Mouse (Mus musculus): ENCODE data around the gene Mbtps1.

Mbtps1 gene

DNA sequence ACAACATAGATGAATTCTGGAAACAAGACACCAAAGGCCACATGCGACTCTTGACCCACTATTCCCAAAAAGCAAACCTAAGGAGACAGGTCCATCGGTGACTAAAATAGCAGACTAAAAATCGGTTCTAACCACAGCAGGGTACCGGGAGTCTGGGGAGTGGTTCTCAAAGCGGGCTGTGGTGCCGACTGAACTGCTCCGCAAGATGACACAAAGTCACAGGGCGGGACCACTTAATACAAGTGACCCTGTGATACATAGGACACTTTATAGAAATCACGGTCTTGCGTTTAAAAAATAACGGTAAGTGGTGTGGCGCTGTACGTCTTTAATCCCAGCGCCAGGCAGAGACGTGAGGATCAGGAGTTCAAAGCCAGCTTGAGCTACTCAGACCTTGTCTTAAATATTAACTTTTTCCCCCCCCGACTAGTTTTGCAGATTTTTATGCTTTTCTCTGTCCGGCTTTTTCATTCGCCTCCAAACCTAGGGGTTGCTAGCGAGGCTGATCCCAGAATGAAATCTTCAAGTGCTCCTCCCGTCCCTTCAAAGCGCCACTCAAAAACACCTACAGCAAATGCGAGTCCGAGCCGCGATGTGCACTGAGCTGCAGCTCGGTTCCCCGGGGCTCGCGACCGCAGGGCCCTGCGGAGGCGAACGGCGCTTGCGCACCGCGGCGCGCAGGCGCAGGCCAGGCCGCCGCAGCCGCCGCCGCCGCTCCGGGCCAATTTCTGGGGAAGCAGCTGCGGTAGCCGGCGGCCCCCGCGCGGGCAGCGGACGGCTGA, 523 bp downstream of the Mbtps1 start:
- in situ Hi-C loops (cut with MseI, MboI): no loop called here

DNA sequence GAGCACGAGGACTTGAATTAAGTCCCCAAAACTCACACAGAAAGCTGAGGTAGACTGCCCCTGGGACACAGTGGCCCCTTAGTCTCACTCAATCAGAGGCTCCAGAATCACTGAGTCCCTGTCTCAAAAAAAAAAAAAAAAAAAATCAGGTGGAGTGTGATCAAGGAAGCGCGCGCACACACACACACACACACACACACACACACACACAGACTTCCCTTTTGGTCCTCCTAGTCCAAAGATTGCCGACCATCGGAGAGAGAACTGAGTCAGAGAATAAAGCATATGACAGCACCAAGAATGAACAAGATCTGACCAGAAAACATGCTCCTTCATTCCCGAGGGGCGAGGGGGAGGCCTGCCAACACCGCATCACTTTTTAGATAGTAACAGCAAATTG, 1.4 kb downstream of the Mbtps1 start:
- in situ Hi-C loops (cut with MseI, MboI): no loop called here

- in situ Hi-C loops (cut with MseI, MboI): no loop called here
Measured at GRCm38 (mm10) chr8:119555861-119556260, 2.7 kb downstream of the Mbtps1 start.

- in situ Hi-C loops (cut with MseI, MboI): no loop called here
Measured at GRCm38 (mm10) chr8:119552967-119553366, 5.6 kb downstream of the Mbtps1 start.

DNA sequence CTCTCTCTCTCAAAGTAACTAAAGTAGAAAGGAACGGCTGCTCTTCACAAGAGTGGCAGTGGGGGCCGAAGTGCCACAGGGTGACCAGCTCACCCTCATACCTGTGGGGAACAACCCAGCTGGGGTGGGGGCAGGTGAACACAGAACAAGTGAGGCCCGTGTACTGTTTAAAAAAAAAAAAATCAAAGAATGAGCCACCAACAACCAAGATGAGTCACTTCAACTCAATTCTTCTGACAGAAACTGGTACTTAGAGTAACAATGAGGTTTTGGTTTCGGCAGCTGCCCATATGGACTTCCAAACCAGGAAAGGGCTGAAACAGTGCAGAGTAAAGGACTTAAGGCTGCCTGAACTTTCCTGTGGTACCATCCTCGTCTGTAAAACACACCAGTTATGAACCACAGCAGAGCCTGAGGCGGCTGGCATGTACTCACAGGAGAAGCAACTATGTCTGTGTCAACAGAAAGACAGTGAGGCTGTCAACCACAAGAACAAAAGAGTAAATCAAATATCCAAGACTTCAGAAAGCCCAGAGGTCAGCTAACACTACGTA, 9.9 kb downstream of the Mbtps1 start:
- in situ Hi-C loops (cut with MseI, MboI): no loop called here

DNA sequence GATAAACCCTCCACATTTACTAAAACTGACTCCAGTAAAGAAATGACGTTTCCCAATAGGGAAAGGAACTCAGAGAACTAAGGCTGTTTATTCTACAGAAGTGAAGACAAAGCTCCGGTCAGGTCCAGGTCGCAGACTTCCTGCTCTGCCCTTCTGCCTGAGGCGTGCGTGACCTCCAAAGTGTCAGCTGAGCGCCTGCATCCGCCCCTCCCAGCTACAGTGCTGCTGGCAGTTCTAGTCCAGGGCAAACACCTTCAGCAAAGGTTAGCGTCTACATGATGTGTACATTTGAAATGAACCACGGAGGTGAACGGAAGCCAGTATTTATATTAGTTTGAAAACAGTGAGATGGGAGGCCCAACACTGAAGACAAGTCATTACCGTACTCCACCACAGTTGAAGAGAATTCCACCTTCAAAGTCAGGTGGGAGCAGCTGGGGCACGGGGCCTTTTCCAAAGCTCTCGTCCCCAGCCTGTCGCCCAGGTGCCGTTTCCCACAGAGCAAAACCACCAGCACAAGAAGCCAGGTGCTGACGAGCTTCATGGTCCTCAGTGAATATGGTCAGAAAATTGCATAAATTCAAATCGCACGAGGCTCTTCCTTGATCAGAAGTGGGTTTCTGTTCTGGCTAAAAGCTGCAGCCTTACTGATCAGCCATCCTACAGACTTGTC, 11.4 kb downstream of the Mbtps1 start:
- in situ Hi-C loops (cut with MseI, MboI): no loop called here

DNA sequence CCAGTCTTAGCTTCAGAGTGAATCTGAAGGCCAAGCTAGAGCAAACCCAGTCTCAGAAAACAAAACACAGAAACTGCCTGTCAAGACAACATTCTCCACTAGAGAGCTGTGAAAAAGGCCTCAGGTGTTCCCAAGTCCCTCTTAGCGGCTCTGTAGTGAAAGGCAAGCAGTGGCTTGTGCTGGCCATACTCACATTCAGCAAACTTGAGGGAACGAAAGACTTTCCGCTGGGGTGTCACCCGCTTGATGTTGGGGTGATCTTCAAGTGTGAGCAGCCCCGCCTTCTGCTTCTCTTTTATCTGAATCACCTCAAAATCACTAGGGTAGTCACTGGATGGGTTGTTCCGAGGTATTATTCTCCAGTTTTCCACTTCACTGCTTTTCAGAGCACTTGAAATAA, 12.7 kb downstream of the Mbtps1 start:
- in situ Hi-C loops (cut with MseI, MboI): no loop called here

GRCm38 (mm10) chr8:119545180-119545579, 13.4 kb downstream of the Mbtps1 start:
- in situ Hi-C loops (cut with MseI, MboI): no loop called here

DNA sequence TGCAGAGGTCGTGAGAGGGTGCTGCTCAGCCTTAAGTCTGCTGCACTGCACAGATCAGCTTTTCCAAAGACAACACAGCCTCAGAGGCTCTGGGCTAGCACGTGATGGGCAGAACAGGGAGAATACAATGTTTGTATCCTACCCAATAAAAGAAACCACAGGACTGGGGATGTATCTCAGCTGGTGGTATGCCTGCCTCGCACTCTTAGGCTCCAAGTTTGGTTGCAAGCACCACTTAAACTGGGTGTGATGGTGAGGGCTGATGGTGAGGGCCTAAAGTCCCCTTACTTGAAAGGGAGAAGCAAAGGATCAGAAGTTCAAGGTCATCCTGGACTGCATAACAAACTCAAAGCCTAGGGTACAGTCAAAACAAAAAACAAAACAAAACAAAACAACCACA, 13.9 kb downstream of the Mbtps1 start:
- in situ Hi-C loops (cut with MseI, MboI): no loop called here

DNA sequence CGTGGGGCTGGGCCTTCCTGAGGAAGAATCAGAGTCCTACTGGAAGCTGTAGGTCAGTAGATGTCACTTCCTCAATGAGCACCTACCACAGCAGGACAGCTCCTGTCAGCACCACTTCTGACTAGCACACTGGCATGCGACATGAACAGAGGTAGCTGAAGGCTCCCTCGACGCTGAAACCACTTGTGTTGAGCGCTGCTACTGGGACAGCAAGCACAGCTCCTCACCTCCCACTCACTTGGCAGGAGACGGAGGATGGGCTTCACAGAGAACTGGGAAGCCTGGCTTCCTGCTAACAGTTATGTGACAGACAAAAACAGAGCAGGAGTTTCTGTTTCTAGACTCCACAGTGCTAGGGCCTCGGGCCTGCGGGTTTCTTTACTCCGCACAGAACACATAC, 26.6 kb downstream of the Mbtps1 start:
- in situ Hi-C loops (cut with MseI, MboI): no loop called here

GRCm38 (mm10) chr8:119531397-119531796, 27.1 kb downstream of the Mbtps1 start:
- in situ Hi-C loops (cut with MseI, MboI): no loop called here

DNA sequence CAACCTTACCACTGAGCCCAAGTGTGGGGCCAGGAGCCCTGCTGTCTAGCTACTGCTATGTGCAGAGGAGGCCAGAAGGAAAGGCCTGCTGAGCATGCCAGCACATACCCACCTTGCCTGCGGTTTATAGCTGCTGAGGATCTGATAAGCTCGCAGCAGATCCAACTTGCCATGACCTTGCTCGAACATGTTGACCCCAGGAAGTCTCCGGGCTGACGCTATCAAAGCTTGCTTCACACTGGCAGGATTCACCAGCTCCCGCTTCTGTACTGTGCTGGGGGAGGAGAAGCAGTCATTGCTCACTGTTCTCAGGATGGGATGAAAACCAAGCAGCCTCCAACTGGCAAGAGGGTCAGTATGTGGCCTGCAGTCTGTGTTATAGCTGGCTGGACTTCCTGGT, 27.6 kb downstream of the Mbtps1 start:
- in situ Hi-C loops (cut with MseI, MboI): no loop called here

GRCm38 (mm10) chr8:119528762-119529161, 29.8 kb downstream of the Mbtps1 start:
- in situ Hi-C loops (cut with MseI, MboI): no loop called here

DNA sequence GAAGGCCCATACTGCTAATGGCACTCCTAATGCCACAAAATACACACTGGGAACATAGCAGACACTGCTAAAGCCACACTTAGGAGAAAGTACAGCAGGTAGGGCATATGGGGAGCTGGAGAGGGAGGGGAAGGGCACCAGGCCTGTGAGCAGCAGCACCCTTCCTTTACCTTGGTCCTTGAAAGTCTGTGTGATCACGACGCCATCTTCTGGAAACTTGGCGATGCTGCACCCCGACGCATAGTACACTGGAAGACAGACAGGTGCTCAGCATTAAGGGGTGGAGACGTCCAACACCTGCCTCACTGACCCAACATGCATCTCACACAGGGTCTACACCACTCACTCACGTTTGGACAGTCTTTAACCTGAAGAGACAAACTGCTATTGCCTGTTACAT, 38.4 kb downstream of the Mbtps1 start:
- in situ Hi-C loops (cut with MseI, MboI): no loop called here

DNA sequence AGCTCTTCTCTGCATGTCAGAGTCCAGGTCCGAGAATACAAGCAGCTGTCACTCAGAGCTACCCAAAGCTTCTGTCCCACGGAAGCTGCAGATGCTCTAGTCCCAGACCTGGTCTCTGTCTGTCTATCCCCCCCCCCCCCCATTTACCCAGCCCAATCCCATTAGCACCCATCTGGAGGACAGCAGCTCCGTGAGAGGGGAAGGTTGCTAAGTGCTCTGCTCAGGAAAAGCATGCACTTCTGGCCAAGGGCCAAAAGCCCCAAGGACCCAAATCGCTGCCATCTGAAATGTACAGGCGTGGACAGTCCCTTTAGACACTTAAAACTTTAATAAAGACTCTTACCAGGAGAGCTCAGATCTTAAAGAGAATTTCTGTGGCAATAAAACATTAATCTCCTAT, 41.9 kb downstream of the Mbtps1 start:
- in situ Hi-C loops (cut with MseI, MboI): no loop called here

GRCm38 (mm10) chr8:119515767-119516166, 42.8 kb downstream of the Mbtps1 start:
- in situ Hi-C loops (cut with MseI, MboI): no loop called here

DNA sequence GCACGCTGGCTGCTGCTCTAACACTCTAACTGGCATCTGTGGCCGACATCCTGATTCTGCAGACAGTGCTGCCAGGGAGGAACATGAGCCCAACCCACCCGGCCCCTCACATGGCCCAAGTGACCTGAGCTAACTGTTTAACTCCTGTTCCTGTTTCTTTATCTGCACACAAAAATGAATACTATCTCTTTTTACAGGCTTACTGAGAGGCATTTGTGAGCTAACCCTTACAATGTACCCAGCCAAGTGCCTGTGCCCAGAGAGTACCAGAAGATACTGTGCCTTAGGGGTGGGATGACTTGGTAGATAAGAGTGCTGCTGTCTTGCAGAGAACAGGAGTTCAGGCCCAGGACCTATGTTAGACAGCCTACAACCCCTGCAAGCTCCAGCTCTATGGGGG, 43.6 kb downstream of the Mbtps1 start:
- in situ Hi-C loops (cut with MseI, MboI): no loop called here

GRCm38 (mm10) chr8:119513405-119513804, 45.1 kb downstream of the Mbtps1 start:
- in situ Hi-C loops (cut with MseI, MboI): no loop called here

GRCm38 (mm10) chr8:119511722-119512121, 46.8 kb downstream of the Mbtps1 start:
- in situ Hi-C loops (cut with MseI, MboI): no loop called here

GRCm38 (mm10) chr8:119510471-119510870, 48.1 kb downstream of the Mbtps1 start:
- in situ Hi-C loops (cut with MseI, MboI): no loop called here

GRCm38 (mm10) chr8:119506106-119506505, 52.4 kb downstream of the Mbtps1 start:
- in situ Hi-C loops (cut with MseI, MboI): no loop called here

DNA sequence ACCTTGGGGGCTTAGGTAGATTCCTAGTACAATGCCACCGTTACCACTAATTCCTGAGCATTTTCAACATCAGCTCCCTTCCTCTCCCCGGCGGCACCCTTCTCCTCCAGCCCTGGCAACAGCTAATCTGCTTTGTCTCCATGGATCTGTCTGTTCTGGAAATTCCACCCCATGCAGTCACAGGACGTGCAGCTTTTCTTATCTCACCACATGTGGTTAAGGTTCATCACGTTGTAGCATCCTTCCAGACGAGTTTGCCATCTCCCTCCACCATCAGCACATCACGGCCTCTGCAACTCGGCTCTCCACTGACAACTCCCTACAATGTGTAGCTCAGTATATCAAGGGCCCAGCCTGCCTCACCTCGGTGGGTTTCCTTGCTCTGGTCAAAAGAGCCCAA, 53.0 kb downstream of the Mbtps1 start:
- in situ Hi-C loops (cut with MseI, MboI): no loop called here

DNA sequence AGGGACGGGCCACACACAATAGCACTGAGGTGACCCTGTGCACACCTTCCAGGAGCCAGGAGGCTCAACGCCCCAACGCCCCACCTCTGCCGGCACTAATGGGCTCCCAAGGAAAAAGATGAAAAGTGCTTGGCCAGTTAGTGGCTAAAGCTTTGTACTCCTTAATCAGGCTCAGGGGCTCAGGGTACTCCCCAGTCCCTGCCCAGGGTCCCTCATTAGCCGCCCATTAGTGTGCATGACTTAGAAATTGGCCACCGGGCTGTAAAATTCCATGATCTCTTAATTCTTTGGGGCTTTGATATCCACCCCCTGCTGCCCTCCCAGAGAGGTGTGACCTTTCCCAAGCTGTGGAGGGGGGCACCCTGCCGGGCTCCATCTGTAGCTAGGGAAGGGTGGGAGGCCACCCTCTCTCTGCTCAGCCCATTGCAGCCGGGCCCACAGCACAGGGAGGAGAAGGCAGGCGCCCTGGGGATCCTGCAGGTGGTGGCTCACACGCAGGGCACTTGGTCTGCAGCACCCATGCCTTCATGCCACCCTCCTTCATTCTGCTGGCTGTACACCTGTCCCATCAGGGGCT, 55.3 kb downstream of the Mbtps1 start:
- in situ Hi-C loops (cut with MseI, MboI): no loop called here
